Mouse (Mus musculus) granulocyte monocyte progenitor cell, adult 5-6 weeks (primary cell): Measurements from ENCODE around the gene Cyp2d26. TPM values are rescaled to one million over a fixed set of nuclear protein-coding genes. Genes with fewer than 3 reads are reported as not detected.

Experiments
- ATAC-seq: replicated peaks from 2 replicates; pipeline ENCODE4 v1.8.0; 2016; ENCODE audit warnings: mild to moderate bottlenecking, moderate TSS enrichment, inconsistent platforms; ENCODE audit not compliant: poor library complexity, severe bottlenecking
- total RNA-seq, 2 experiments: library from RNA; stranded (forward) in 1 of 2; stranded (reverse) in 1 of 2; fragments of 200-712, 200-1000 nt in 1 of 2; fragments of >200 nt in 1 of 2; fragmentation: Nextera tagmentation in 1 of 2; gene quantifications; 2 replicates each; pipeline ENCODE4 v1.2.3; 2014 to 2017

Cyp2d26 gene
- total RNA-seq, 2 experiments from 2014 or later, result not detected

DNA sequence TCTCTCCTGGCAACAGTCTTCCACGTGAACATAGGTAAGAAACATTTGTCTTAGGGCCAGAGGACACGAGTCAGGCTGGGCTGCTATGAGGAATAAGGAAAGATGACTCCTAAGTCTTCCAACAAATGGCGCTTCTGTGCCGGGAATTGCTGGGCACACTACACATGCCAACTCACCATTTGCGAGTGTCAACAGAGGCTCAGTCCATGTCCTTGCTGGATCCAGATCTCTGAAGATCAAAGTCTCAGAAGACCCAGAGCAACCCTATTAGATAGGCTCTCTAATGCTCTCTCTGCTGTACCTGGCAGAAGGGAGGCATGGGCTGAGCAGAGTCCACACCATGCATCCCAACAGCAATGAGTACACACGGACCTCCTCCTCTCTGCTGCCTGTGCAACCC lies 29.2 kb downstream of the Cyp2d26 start:
- no peak for ATAC-seq

DNA sequence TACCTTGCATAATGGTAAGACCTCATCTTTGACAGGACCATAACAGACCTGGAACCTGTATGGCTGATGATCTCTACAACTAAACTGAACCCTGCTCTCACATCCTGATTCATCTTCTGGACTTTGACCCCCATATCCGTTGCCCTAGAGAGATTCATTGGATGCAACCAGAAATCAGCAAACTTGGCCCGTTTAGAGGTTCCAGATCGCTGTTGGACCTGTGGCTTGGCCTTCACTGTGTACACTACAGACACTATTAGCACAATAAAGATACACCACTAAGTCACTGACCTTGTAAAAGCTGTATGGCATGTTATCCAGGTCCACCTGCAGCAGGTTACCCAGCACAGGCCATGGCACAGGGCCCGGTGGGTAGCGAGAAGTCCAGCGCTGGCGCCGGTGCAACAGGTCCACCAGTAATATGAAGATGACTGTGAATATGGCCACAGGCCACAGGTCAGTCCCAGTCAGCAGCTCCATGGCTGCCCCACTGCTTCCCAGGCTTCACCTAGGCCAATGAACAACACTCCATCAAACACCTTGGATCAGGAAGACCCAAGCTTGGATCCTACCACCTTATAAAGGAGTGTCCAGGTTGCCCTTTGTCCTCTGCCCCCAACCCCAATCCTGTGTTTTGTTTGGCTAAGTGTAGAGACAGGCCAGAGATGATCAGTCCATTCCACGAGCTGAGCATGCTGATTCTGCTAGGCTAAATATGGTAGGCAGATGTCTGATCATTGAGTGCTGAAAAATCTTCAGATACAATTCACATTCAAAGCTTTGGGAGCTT lies 30.3 kb downstream of the Cyp2d26 start, which contains the start of gene Cyp2d40:
TSS of gene Cyp2d40 (minus strand) at position 553 of the 790 bp plus-strand sequence.
- no peak for ATAC-seq

GRCm38 (mm10) chr15:82748141-82748540 lies 46.0 kb downstream of the Cyp2d26 start:
- ATAC-seq, result no peak

GRCm38 (mm10) chr15:82747516-82747915 lies 46.6 kb downstream of the Cyp2d26 start:
- no peak for ATAC-seq

Other genes starting within 250 kb of the Cyp2d26 start
- gene Cyp2d12, start 239.2 kb downstream of the Cyp2d26 start, total RNA-seq (2014; fragmentation: Nextera tagmentation), result not detected in 2 replicates
- not detected in 2 replicates for gene Cyp2d12, start 239.2 kb downstream of the Cyp2d26 start, total RNA-seq (2017)
- gene Cyp2d34, start 173.3 kb downstream of the Cyp2d26 start, total RNA-seq (2014; fragmentation: Nextera tagmentation), result not detected in 2 replicates
- gene Cyp2d34, start 173.3 kb downstream of the Cyp2d26 start, total RNA-seq (2017), result not detected in 2 replicates
- not detected in 2 replicates for gene Cyp2d40, start 30.1 kb downstream of the Cyp2d26 start, total RNA-seq (2014; fragmentation: Nextera tagmentation)
- gene Cyp2d40, start 30.1 kb downstream of the Cyp2d26 start, total RNA-seq (2017), result not detected in 2 replicates
- gene Tcf20, start 193.6 kb upstream of the Cyp2d26 start, total RNA-seq (2014; fragmentation: Nextera tagmentation), result 52.2 and 56.9 TPM in 2 replicates
- gene Tcf20, start 193.6 kb upstream of the Cyp2d26 start, total RNA-seq (2017), result 76.8 and 81.2 TPM in 2 replicates
- gene Nfam1, start 239.0 kb upstream of the Cyp2d26 start, total RNA-seq (2014; fragmentation: Nextera tagmentation), result 60.7 and 62.4 TPM in 2 replicates
- 45.3 and 52.8 TPM in 2 replicates for gene Nfam1, start 239.0 kb upstream of the Cyp2d26 start, total RNA-seq (2017)